Mouse (Mus musculus) liver, embryonic 12.5 days (tissue): ENCODE measurements around the gene St3gal3. TPM values are rescaled to one million over a fixed set of nuclear protein-coding genes. Genes with fewer than 3 reads are reported as not detected.

Experiments used
- ATAC-seq: fragments of 200-750 bp; cut with Nextera tagmentation; 2 replicates; pipeline ENCODE4 v1.8.0; 2017; ENCODE audit warnings: moderate number of reproducible peaks, mild to moderate bottlenecking, moderate library complexity
- H3K27ac ChIP-seq: fragments of 300-500 bp; sonication (generic); 2 replicates; pipeline ENCODE4 v1.5.1; 2016; ENCODE audit warnings: mild to moderate bottlenecking
- H3K27me3 ChIP-seq: fragments of 300-500 bp; sonication (generic); replicated peaks from 2 replicates; pipeline ENCODE4 v1.6.1; 2016; ENCODE audit warnings: mild to moderate bottlenecking, moderate library complexity
- H3K36me3 ChIP-seq: fragments of 300-500 bp; sonication (generic); 2 replicates; pipeline ENCODE4 v1.6.1; 2016; ENCODE audit warnings: mild to moderate bottlenecking, moderate library complexity
- H3K4me1 ChIP-seq: fragments of 300-500 bp; sonication (generic); 2 replicates; pipeline ENCODE4 v1.6.1; 2016
- H3K4me2 ChIP-seq: fragments of 300-500 bp; sonication (generic); 2 replicates; pipeline ENCODE4 v1.6.1; 2016; ENCODE audit warnings: mild to moderate bottlenecking, moderate library complexity
- H3K4me3 ChIP-seq: fragments of 300-500 bp; sonication (generic); 2 replicates; pipeline ENCODE4 v1.5.1; 2016; ENCODE audit warnings: mild to moderate bottlenecking, moderate library complexity
- H3K9ac ChIP-seq: fragments of 300-500 bp; sonication (generic); 2 replicates; pipeline ENCODE4 v1.6.1; 2016; ENCODE audit warnings: mild to moderate bottlenecking, moderate library complexity
- H3K9me3 ChIP-seq: fragments of 300-500 bp; sonication (generic); replicated peaks from 2 replicates; pipeline ENCODE4 v1.6.1; 2016; ENCODE audit warnings: mild to moderate bottlenecking, moderate library complexity
- WGBS: fragments of 180-500 bp; shearing (Covaris S2); methylation state at CpG from one replicate; pipeline ENCODE4 v1.1.7; 2016; ENCODE audit not compliant: insufficient replicate concordance; 5-methylcytosine and 5-hydroxymethylcytosine counted together
- polyA plus RNA-seq: library from polyadenylated mRNA; unstranded; fragments of >200 nt; fragmentation: Nextera tagmentation; extraction: Ambion mirVana; gene quantifications from 2 replicates; pipeline ENCODE4 v1.2.1, GENCODE M21; 2016

Gene St3gal3
- polyA plus RNA-seq, 1 experiment from 2014 or later = 2.9 TPM

GRCm38 (mm10) chr4:118041145-118041544 is 93.6 kb downstream of the St3gal3 start:
- Histone ChIP-seq H3K4me2 (no peak overlapping the region), H3K9ac (no peak overlapping the region), H3K4me1 (peaks cover 11% of the 10 kb centered on the region), H3K27me3 (no peaks in the 10 kb centered on the region), H3K4me3 (no peak overlapping the region), H3K36me3 (no peaks in the 10 kb centered on the region), H3K27ac (no peak overlapping the region), H3K9me3 (no peaks in the 10 kb centered on the region)
- 76% methylated on average over 9 of the region's 9 CpGs for WGBS
- no peak for ATAC-seq

- no peaks in the 10 kb centered on the region; the same call in 1 of the 2 replicates for H3K36me3 ChIP-seq
- no peak for ATAC-seq
- no peak overlapping the region for H3K4me2 ChIP-seq
- 66% methylated on average over 4 of the region's 4 CpGs for WGBS
- peaks cover 11% of the 10 kb centered on the region for H3K4me1 ChIP-seq
- H3K4me3 ChIP-seq = no peak overlapping the region
- no peaks in the 10 kb centered on the region for H3K27me3 ChIP-seq
- no peak overlapping the region for H3K27ac ChIP-seq
- no peak overlapping the region for H3K9ac ChIP-seq
- no peaks in the 10 kb centered on the region for H3K9me3 ChIP-seq
Measured at GRCm38 (mm10) chr4:118040650-118041049, 94.1 kb downstream of the St3gal3 start.

DNA sequence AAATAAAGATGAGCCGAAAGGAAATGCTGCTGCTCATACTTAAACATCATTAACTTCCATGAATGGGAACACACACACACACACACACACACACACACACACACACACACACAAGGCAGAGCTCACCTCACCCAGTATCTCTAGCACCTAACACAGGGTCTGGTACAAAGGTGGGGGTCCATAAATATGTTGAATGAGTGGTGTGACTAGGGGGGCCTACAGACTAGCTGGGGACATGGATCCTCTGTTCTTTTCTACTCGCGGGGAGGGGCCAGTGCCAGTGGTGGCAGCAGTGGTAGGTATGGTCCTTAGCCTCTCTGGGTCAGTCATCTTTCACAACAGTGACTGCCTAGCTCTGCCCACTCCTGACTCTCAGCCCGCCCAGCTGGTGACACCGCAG is 94.8 kb downstream of the St3gal3 start:
- Histone ChIP-seq H3K4me1 (peaks cover 11% of the 10 kb centered on the region), H3K9me3 (no peaks in the 10 kb centered on the region), H3K9ac (no peak overlapping the region), H3K4me2 (no peak overlapping the region), H3K27me3 (no peaks in the 10 kb centered on the region), H3K27ac (no peak overlapping the region), H3K36me3 (no peaks in the 10 kb centered on the region; the same call in 1 of the 2 replicates), H3K4me3 (no peak overlapping the region)
- ATAC-seq = no peak; the same call in 1 of the 2 replicates
- 86% methylated on average over 5 of the region's 5 CpGs for WGBS

DNA sequence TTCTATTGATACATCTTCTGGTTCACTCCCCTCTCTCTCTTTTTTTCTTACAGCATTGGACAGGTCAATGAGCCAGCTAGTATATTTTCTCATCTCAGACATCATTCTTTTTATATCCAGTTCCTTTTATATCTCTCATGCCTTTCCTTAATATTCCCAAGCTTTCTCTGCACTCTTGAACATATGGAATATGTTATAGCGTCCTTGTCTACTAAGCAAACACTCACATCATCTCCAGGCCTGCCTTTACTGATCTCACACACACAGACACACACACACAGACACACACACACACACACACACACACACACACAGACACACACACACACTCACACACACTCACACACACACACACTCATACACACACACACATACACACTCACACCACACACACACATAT is 96.7 kb downstream of the St3gal3 start:
- Histone ChIP-seq H3K9ac (no peak overlapping the region), H3K27me3 (no peaks in the 10 kb centered on the region), H3K4me1 (0 out of 2 replicates have a peak, but pooled peaks cover under 1% of the 10 kb centered on the region), H3K4me3 (no peak overlapping the region), H3K27ac (no peak overlapping the region), H3K9me3 (no peaks in the 10 kb centered on the region), H3K36me3 (no peaks in the 10 kb centered on the region; the same call in 1 of the 2 replicates), H3K4me2 (no peak overlapping the region)
- WGBS = 67% methylated on average over 1 of the region's 1 CpGs
- ATAC-seq = no peak

- H3K36me3 ChIP-seq = no peaks in the 10 kb centered on the region; the same call in 1 of the 2 replicates
- H3K4me1 ChIP-seq = no peaks in the 10 kb centered on the region
- no peak overlapping the region for H3K4me2 ChIP-seq
- H3K27me3 ChIP-seq = no peaks in the 10 kb centered on the region
- ATAC-seq = no peak
- no peak overlapping the region for H3K9ac ChIP-seq
- H3K4me3 ChIP-seq = no peak overlapping the region
- no peaks in the 10 kb centered on the region for H3K9me3 ChIP-seq
- WGBS = 75% methylated on average over 5 of the region's 5 CpGs
- H3K27ac ChIP-seq = no peak overlapping the region
Measured at GRCm38 (mm10) chr4:118037406-118037805, 97.3 kb downstream of the St3gal3 start.

- H3K36me3 ChIP-seq = no peaks in the 10 kb centered on the region; the same call in 1 of the 2 replicates
- no peak overlapping the region for H3K27ac ChIP-seq
- H3K9me3 ChIP-seq = no peaks in the 10 kb centered on the region
- H3K4me2 ChIP-seq = no peak overlapping the region
- H3K4me3 ChIP-seq = no peak overlapping the region
- 87% methylated on average over 4 of the region's 4 CpGs for WGBS
- ATAC-seq = no peak
- peaks cover 2% of the 10 kb centered on the region; the same call in 1 of the 2 replicates for H3K4me1 ChIP-seq
- H3K9ac ChIP-seq = no peak overlapping the region
- no peaks in the 10 kb centered on the region for H3K27me3 ChIP-seq
Measured at GRCm38 (mm10) chr4:118036531-118036930, 98.2 kb downstream of the St3gal3 start.

DNA sequence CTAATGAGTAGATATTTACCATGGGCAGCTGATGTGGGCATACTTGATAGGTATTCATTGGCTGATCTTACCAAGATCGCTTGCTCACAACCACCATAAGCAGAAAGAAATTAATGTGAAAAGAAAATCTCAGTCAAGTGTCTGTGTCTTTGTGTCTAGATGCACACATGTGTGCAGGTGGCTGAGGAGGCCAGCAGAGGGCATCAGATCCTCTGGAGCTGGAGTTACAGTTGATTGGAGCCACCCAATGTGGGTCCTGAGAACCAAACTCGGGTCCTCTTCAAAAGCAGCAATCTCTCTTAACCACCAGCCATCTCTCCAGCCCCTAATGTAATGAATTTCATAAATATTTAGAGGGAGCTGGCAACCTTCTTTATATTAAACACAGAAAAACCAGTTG is 99.6 kb downstream of the St3gal3 start:
- 71% methylated on average over 2 of the region's 2 CpGs for WGBS
- no peak for ATAC-seq
- Histone ChIP-seq H3K4me1 (peaks cover 5% of the 10 kb centered on the region; the same call in 1 of the 2 replicates), H3K9me3 (no peaks in the 10 kb centered on the region), H3K36me3 (no peaks in the 10 kb centered on the region; the same call in 1 of the 2 replicates), H3K27ac (no peak overlapping the region), H3K4me3 (no peak overlapping the region), H3K27me3 (no peaks in the 10 kb centered on the region), H3K9ac (no peak overlapping the region), H3K4me2 (no peak overlapping the region)

DNA sequence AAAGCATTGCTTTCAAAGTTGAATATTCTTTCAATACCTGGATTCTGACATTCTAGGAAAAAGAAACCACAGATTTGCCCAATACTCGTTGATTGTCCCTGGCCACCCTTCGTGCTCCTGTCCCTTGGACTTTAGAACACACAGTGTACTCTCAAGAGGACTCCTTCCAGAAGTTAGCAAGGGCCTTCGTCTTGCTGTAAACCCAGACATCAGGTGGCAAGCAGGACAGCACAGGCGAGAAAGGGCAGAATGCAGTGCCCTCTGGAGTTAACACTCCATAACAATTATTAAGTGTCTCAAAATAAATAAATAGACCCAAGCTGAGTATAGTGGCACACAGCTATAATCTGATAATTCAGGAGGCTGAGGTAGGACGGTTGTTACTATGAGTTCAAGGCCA is 101.7 kb downstream of the St3gal3 start:
- no peak for ATAC-seq
- 74% methylated on average over 5 of the region's 5 CpGs for WGBS

GRCm38 (mm10) chr4:118031776-118032170 is 102.9 kb downstream of the St3gal3 start:
- no peaks in the 10 kb centered on the region for H3K27me3 ChIP-seq
- H3K4me1 ChIP-seq = peaks cover 5% of the 10 kb centered on the region; the same call in 1 of the 2 replicates
- no peak overlapping the region for H3K4me3 ChIP-seq
- H3K4me2 ChIP-seq = no peak overlapping the region
- H3K9me3 ChIP-seq = no peaks in the 10 kb centered on the region
- H3K9ac ChIP-seq = no peak overlapping the region
- no peak for ATAC-seq
- WGBS = 65% methylated on average over 7 of the region's 7 CpGs
- no peak overlapping the region for H3K27ac ChIP-seq
- H3K36me3 ChIP-seq = no peaks in the 10 kb centered on the region; the same call in 1 of the 2 replicates

More for the DNA sequence above, 101.7 kb downstream of the St3gal3 start:
- Histone ChIP-seq H3K9ac (no peak overlapping the region), H3K4me1 (peaks cover 5% of the 10 kb centered on the region; the same call in 1 of the 2 replicates), H3K27ac (no peak overlapping the region), H3K4me2 (no peak overlapping the region), H3K4me3 (no peak overlapping the region), H3K27me3 (no peaks in the 10 kb centered on the region), H3K36me3 (no peaks in the 10 kb centered on the region; the same call in 1 of the 2 replicates), H3K9me3 (no peaks in the 10 kb centered on the region)

DNA sequence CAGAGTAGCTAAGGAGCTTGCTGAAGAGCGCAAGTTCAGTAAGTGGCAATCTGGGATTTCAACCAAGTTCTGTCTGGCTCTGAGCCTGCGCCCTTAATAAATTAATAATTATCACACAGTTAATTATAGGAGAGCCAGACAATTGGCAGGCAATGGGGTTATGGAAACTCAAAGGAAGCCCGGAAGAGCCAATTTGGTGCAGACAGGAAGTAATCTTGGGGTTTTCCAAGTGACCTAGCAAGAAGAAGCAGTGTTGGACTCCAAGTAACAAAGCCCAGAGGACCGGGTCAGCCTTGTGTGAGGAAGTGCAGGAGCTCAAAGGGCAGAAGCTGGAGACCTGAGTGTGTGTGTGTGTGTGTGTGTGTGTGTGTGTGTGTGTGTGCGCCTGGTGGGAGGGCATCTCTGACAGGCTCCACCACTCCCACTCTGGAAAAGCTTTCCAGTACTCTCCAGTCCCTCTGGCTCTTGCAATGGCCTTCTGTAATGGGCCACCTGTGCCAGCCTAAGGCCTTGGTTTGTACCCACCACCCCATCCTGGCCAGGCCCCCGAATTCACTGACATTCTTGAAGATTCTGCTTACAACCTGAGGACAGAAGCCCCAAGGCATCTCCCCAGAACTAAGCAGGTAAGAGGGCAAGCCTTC is 103.5 kb downstream of the St3gal3 start:
- Histone ChIP-seq H3K27ac (no peak overlapping the region), H3K4me3 (no peak overlapping the region), H3K36me3 (no peaks in the 10 kb centered on the region; the same call in 1 of the 2 replicates), H3K27me3 (no peaks in the 10 kb centered on the region), H3K9ac (no peak overlapping the region), H3K4me2 (no peak overlapping the region), H3K9me3 (no peaks in the 10 kb centered on the region), H3K4me1 (peaks cover 5% of the 10 kb centered on the region; the same call in 1 of the 2 replicates)
- ATAC-seq = no peak
- WGBS = 64% methylated on average over 6 of the region's 6 CpGs

DNA sequence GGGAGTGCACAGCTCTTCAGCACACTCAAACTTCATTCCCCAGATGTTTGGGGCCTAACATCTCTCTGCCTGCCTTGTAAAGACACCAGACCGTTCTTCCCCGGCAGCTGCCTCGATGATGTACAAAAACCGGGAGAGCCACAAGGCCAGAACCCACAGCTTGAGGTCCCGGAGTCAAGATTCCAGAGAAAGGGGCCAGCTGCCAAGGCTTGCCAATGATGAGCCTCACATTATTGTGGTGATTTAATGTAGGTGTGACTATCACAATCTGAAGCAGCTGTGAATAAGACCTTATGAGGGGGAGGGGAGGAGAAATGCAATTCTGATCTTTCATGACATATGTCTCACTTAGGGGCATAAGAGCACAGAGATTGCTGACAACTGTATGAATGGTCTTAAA is 104.4 kb downstream of the St3gal3 start:
- H3K9me3 ChIP-seq = no peaks in the 10 kb centered on the region
- WGBS = 84% methylated on average over 5 of the region's 5 CpGs
- H3K36me3 ChIP-seq = no peaks in the 10 kb centered on the region

DNA sequence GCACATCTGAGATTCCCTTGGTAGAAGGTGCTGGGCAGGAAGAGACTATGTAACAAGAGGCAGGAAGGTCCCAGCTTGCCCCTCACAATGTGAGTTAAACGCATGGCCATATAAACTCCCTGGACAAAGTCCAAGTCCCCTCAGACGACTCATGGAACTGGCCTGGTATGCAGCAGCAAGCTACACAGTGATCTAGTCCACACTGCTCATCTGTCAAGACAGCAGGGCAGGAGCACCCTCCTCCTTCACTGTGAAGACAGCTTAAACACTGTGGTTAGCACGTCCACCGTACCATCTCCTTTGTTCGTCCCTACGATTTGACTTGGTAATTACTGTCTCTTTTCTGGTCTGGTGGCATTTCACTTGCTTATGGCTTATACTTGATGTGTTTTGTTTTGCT is 104.8 kb downstream of the St3gal3 start:
- Histone ChIP-seq H3K9me3 (no peaks in the 10 kb centered on the region), H3K4me3 (no peak overlapping the region), H3K4me2 (no peak overlapping the region), H3K27ac (no peak overlapping the region), H3K36me3 (no peaks in the 10 kb centered on the region), H3K4me1 (peaks cover 5% of the 10 kb centered on the region; the same call in 1 of the 2 replicates), H3K9ac (no peak overlapping the region), H3K27me3 (no peaks in the 10 kb centered on the region)
- ATAC-seq = no peak
- WGBS = 81% methylated on average over 6 of the region's 6 CpGs

More for the DNA sequence above, 104.4 kb downstream of the St3gal3 start:
- no peak for ATAC-seq
- no peak overlapping the region for H3K27ac ChIP-seq
- no peak overlapping the region for H3K4me3 ChIP-seq
- no peaks in the 10 kb centered on the region for H3K27me3 ChIP-seq
- no peak overlapping the region for H3K4me2 ChIP-seq
- H3K9ac ChIP-seq = no peak overlapping the region
- H3K4me1 ChIP-seq = peaks cover 5% of the 10 kb centered on the region; the same call in 1 of the 2 replicates
